Mouse (Mus musculus): ENCODE results near the gene Itpr3. TPM values are rescaled to one million over a fixed set of nuclear protein-coding genes. Genes with fewer than 3 reads are reported as not detected.
A peak's percentile ranks its signal among the peaks of the same experiment; 100 is the strongest.

Itpr3 gene
- polyA plus RNA-seq, 1 experiment = 12.5 TPM

DNA sequence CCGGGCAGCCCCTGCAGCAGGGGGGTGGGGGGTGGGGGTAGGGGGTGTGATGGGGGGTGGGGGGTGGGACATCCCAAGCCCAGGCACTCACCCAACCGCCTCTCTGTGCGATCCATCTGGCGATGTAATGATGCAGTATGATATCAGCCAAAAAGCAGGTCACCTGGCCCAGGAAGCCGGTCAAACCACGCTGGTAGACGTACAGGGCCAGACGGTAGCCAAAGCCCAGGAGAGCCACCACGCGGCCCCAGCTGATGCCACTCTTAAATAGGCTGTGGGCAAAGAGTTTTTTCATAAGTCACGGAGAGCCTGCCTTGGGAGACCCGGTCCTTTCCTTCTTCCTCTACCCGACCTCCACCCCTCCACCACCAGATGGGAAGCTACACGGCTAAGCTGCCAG lies 36.0 kb upstream of the Itpr3 start:
- no peak for TF ChIP-seq POLR2A (IDR thresholded peaks at IDR 0.05; ENCODE audit: borderline replicate concordance, control insufficient read depth, low read depth, low read length)
- no peak overlapping the region for H3K27ac ChIP-seq (ENCODE audit: control insufficient read depth, insufficient read depth, low read depth, low read length, poor library complexity)

DNA sequence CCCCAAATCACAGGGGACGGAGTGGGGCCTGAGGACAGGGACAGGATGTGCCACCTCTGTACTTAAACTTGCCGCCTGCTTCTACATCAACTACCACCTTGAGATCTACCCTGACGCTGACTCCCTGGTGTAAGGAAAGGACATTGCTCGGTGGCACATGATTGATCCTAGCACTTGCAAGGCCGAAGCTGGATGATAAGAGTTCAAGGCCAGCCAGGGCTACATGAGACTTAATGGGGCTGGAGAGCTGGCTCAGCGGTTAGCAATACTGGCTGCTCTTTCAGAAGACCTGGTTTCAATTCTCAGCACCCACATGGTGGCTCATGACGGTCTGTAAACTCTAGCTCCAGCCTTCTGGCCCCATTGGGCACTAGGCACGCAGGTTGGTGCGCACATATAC lies 35.4 kb upstream of the Itpr3 start:
- WGBS = 90% methylated on average over 9 of the region's 9 CpGs
- Histone ChIP-seq H3K27ac (ENCODE audit: control insufficient read depth, insufficient read depth, low read depth, low read length, poor library complexity) (no peak overlapping the region), H3K4me1 (ENCODE audit: control insufficient read depth, insufficient read depth, low read length) (peaks cover 6% of the 10 kb centered on the region), H3K4me3 (replicated peaks; ENCODE audit: control insufficient read depth, low read depth, low read length) (no peak overlapping the region)
- TF ChIP-seq POLR2A (IDR thresholded peaks at IDR 0.05; ENCODE audit: borderline replicate concordance, control insufficient read depth, low read depth, low read length) (no peak), CTCF (IDR thresholded peaks at IDR 0.05; ENCODE audit: control insufficient read depth, insufficient read depth, low read length) (no peak)

More for the DNA sequence above, 36.0 kb upstream of the Itpr3 start:
- Histone ChIP-seq H3K4me1 (ENCODE audit: control insufficient read depth, insufficient read depth, low read length) (peaks cover 6% of the 10 kb centered on the region), H3K4me3 (replicated peaks; ENCODE audit: control insufficient read depth, low read depth, low read length) (no peak overlapping the region)
- 88% methylated on average over 14 of the region's 14 CpGs for WGBS

DNA sequence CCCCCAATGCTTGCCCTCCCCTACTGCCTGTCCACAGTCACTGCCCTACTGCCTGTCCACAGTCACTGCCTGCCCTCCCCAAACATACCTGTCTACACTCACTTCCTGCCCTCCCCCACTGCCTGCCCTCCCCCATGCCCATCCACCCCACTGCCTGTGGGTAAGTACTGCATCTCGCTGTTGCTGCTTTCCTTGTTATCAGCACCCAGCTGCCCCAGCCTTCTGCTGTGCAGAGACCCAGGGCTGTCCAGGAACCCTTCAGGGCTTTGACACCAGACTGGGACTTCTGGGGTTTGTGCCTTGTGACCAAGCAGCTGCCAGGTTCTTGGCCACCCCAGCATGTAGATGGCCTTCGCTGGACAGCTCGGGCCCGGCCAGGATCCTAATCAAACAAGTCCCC lies 33.8 kb upstream of the Itpr3 start:
- 80% methylated on average over 4 of the region's 4 CpGs for WGBS
- TF ChIP-seq POLR2A (IDR thresholded peaks at IDR 0.05; ENCODE audit: borderline replicate concordance, control insufficient read depth, low read depth, low read length) = no peak
- no peak for TF ChIP-seq CTCF (IDR thresholded peaks at IDR 0.05; ENCODE audit: control insufficient read depth, insufficient read depth, low read length)
- Histone ChIP-seq H3K4me3 (replicated peaks; ENCODE audit: control insufficient read depth, low read depth, low read length) (no peak overlapping the region), H3K4me1 (ENCODE audit: control insufficient read depth, insufficient read depth, low read length) (peaks cover 6% of the 10 kb centered on the region), H3K27ac (ENCODE audit: control insufficient read depth, insufficient read depth, low read depth, low read length, poor library complexity) (no peak overlapping the region)

DNA sequence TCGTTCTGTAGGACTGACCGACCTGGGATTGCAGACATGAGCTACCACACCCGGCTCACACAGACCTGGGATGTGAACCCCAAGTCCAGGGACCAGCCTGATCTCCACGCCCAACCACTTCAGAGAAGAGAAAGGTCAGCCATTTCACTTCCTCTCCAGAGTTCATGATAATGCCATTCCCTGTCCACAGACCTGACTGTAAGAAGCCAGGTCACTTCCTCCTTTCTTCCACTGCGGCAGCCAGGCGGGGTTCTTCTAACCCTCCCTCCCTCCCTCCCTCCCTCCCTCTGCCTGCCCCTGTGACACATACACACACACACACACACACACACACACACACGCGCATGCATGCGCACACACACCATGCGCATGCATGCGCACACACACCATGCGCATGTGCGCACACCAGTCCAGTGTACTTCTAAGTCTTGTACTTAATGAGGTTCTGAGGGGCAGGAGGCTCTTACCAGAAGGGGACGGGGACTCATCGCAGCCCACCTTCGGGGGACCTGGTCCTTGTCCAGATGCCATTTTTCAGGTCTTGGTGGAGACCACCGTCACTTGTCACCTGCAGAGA lies 31.7 kb upstream of the Itpr3 start:
- no peak for TF ChIP-seq POLR2A (IDR thresholded peaks at IDR 0.05; ENCODE audit: borderline replicate concordance, control insufficient read depth, low read depth, low read length)
- TF ChIP-seq CTCF (IDR thresholded peaks at IDR 0.05; ENCODE audit: control insufficient read depth, insufficient read depth, low read length) = no peak
- Histone ChIP-seq H3K4me3 (replicated peaks; ENCODE audit: control insufficient read depth, low read depth, low read length) (peak overlapping the region; percentile 11), H3K4me1 (ENCODE audit: control insufficient read depth, insufficient read depth, low read length) (peaks cover 6% of the 10 kb centered on the region), H3K27ac (ENCODE audit: control insufficient read depth, insufficient read depth, low read depth, low read length, poor library complexity) (peak overlapping the region; percentile 78)
- 56% methylated on average over 17 of the region's 17 CpGs for WGBS

DNA sequence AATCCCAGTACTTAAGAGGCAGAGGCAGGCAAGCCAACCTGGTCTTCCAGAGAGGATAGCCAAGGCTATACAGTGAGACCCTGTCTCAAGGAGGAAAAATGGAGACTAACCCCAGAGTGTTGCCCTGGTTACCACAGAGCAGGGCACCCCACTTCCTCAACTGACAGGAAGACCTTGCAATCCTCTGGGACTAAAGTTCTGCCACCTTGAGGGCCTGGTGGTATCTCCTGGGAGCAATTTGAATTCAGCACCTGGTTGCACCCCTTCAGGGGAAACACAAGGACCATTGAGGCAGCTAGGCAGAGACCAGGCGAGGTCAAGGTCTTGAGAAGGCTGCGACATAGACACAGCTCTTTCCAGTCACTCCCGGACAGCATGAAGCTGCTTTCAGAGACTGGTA lies 31.2 kb upstream of the Itpr3 start:
- 62% methylated on average over 3 of the region's 3 CpGs for WGBS
- Histone ChIP-seq H3K4me1 (ENCODE audit: control insufficient read depth, insufficient read depth, low read length) (peaks cover 6% of the 10 kb centered on the region), H3K27ac (ENCODE audit: control insufficient read depth, insufficient read depth, low read depth, low read length, poor library complexity) (peak overlapping the region; percentile 64), H3K4me3 (replicated peaks; ENCODE audit: control insufficient read depth, low read depth, low read length) (peak overlapping the region; percentile 11)
- TF ChIP-seq CTCF (IDR thresholded peaks at IDR 0.05; ENCODE audit: control insufficient read depth, insufficient read depth, low read length) (no peak), POLR2A (IDR thresholded peaks at IDR 0.05; ENCODE audit: borderline replicate concordance, control insufficient read depth, low read depth, low read length) (no peak)

DNA sequence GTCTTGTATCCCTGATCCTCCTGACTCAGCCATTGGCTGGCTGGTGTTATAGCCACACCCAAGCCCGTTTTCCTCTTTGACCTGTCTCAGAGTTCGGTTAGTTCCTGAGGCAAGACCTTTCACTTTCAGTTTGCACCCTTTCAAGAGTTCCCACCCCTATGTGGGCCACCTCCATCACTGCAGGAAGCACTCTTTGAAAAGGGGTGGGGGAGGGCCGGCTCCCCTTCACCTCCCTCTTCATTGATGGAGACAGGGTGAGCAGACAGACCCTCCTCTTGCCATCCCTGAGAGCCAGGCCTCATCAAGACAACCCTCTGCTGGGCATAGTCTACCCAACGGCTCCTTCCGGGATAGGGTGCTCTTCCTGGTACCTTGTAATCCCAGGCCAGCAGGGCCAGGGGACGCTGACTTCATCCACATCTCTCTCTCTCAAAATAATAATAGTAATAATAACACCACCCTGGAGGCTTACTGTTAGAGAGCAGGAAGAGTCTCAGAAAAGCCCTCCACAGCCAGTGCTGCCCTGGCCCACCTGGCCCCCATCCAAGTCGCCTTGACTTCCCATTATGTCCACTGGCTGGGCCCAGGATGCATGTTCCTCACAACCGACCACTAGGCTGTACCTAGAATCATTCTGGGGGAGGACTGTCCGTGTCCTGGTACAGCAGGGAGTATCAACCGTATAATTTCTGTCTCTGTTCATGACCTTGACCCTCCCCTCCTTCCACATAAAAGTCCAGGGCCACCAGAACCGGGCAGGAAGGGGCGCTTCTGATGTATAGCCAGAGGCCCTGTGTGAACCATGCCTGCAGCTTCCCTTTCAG lies 29.4 kb upstream of the Itpr3 start:
- under 1% methylated on average over 12 of the region's 12 CpGs for WGBS
- peak overlapping the region; percentile 88 for H3K4me3 ChIP-seq (replicated peaks; ENCODE audit: control insufficient read depth, low read depth, low read length)

DNA sequence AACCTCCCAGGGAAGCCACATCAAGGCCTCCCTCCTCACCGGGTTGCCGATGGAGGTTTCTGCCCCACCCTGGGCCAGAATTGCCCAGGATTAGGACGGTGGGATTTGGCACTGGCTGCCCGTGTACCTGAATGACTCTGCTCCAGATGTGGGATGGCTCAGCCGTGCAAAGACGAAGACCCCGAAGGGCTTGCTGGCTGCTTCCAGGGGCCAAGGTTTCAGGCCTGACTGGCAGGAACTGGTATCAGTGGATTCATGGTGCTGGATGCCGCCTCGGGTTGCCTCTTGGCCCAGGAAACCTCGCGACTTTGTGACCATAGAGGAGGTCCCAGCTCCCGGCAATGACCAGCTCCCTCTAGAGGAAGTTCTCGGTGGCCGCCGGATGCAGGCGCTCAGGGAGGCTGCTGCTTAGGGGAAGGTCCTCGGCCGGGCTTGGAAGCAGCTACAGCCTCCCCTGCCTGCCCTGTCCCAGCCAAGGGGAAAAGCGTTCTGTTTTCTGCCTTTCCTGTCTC lies 28.8 kb upstream of the Itpr3 start:
- Histone ChIP-seq H3K4me3 (replicated peaks; ENCODE audit: control insufficient read depth, low read depth, low read length) (peak overlapping the region; percentile 88), H3K27ac (ENCODE audit: control insufficient read depth, insufficient read depth, low read depth, low read length, poor library complexity) (peak overlapping the region; percentile 76), H3K4me1 (ENCODE audit: control insufficient read depth, insufficient read depth, low read length) (peaks cover 6% of the 10 kb centered on the region)
- TF ChIP-seq POLR2A (IDR thresholded peaks at IDR 0.05; ENCODE audit: borderline replicate concordance, control insufficient read depth, low read depth, low read length) (peak; percentile 76), CTCF (IDR thresholded peaks at IDR 0.05; ENCODE audit: control insufficient read depth, insufficient read depth, low read length) (peak; percentile 82)
- WGBS = under 1% methylated on average over 19 of the region's 19 CpGs

More for the DNA sequence above, 29.4 kb upstream of the Itpr3 start:
- peak overlapping the region; percentile 76 for H3K27ac ChIP-seq (ENCODE audit: control insufficient read depth, insufficient read depth, low read depth, low read length, poor library complexity)
- peaks cover 6% of the 10 kb centered on the region for H3K4me1 ChIP-seq (ENCODE audit: control insufficient read depth, insufficient read depth, low read length)
- TF ChIP-seq CTCF (IDR thresholded peaks at IDR 0.05; ENCODE audit: control insufficient read depth, insufficient read depth, low read length) = no peak

DNA sequence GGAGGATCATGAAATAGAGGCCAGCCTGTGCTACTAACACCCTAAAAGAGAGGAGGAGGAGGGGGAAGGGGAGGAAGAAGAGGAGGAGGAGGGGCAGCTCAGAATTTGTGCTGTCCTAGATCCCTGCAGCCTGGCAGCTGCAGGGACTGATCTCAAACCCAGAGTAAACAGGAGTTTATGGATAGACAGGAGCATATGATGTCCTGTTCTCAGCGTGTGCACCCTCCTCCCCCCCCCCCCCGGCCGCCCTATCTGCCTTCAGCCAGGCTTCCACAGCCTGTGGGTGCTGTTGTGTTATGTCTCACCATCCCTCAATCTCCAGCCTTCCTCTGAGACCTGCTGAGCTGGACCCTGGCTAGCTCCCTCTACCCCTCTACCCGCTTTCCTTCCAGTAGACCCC lies 28.2 kb upstream of the Itpr3 start, which contains the start of gene Bak1:
Gene Bak1 (minus strand): TSS at position 101 of the 400 bp plus-strand sequence.
- TF ChIP-seq POLR2A (IDR thresholded peaks at IDR 0.05; ENCODE audit: borderline replicate concordance, control insufficient read depth, low read depth, low read length) (no peak), CTCF (IDR thresholded peaks at IDR 0.05; ENCODE audit: control insufficient read depth, insufficient read depth, low read length) (no peak)
- Histone ChIP-seq H3K4me3 (replicated peaks; ENCODE audit: control insufficient read depth, low read depth, low read length) (peak within 1 kb of the TSS; percentile 88), H3K4me1 (ENCODE audit: control insufficient read depth, insufficient read depth, low read length) (peaks cover 6% of the 10 kb centered on the region), H3K27ac (ENCODE audit: control insufficient read depth, insufficient read depth, low read depth, low read length, poor library complexity) (peak within 1 kb of the TSS; percentile 76)
- 54% methylated on average over 4 of the region's 4 CpGs for WGBS

Data from bone marrow, adult 2 months (tissue).